Mouse (Mus musculus) left cerebral cortex, adult 11 months (tissue): ENCODE measurements around the gene Slco1c1.
A peak's percentile ranks its signal among the peaks of the same experiment; 100 is the strongest.

Source experiments
- DNase-seq: peaks from one replicate; pipeline ENCODE4 v3.0.0; 2022; ENCODE audit warnings: low spot score

Slco1c1 gene

DNA sequence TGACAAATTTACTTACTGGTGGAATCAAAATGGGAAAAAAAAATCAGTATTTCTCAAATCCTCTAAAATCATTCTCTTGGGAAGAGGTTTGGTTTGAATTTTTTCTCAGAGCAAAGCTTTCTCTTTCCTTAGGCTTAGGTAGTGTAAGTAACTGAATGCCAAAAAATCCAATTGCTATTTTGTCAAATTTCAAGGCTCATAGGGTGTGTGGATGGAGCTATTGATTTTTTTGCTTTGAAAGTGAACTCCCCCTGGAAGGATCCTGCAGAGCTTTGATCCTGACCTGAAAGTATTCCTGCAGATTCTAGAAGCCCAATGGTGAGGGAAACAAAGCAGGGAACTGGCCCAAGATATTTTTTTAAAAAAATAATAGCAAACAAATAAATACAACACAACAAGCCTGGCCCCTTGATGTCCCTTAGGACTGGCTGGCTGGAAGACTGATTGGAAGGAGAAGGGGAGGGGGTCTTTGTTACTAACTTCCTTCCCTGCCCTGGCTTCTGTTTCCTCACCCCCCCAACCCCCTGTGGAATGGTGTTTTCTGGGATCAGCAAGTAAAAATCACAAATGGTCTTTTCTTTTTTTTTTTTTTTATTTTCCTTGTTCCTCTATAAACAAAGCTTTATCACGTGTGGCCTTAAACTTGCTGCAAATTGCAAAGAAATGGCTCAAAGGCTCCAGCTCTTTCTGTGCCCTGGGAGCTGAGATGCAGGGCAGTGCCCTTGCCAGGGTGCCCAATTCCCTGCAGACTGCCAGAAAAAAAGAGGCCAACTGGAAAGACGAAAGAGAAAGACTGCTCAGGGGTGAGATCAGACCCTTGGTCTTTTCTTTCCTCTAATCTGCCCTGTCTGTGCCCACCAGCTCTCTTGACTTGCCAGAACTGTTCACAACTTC is at the start of gene Slco1c1:
TSS of gene Slco1c1 (plus strand) at position 622 of the 894 bp plus-strand sequence.
- DNase-seq: no peak

DNA sequence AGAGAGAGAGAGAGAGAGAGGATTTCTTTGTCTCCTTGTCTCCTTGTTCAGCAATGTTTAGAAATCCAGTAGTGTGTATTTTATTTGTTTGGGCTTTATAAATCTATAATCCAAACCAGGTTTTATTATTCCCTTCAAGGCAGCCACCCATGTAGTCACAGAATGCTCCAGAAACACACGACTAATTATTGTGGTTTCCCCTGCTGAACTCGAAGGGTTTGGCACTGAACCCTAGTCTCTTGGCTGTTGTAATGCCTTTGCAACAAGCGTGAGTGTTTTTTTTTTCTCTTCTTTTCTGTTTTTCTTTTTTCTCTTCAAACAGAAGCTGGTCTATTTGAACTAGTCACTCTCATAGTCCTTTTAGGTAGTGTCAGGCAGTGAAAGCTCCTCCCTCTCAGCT is 49.5 kb upstream of the Slco1c1 start:
- no peak for DNase-seq

DNA sequence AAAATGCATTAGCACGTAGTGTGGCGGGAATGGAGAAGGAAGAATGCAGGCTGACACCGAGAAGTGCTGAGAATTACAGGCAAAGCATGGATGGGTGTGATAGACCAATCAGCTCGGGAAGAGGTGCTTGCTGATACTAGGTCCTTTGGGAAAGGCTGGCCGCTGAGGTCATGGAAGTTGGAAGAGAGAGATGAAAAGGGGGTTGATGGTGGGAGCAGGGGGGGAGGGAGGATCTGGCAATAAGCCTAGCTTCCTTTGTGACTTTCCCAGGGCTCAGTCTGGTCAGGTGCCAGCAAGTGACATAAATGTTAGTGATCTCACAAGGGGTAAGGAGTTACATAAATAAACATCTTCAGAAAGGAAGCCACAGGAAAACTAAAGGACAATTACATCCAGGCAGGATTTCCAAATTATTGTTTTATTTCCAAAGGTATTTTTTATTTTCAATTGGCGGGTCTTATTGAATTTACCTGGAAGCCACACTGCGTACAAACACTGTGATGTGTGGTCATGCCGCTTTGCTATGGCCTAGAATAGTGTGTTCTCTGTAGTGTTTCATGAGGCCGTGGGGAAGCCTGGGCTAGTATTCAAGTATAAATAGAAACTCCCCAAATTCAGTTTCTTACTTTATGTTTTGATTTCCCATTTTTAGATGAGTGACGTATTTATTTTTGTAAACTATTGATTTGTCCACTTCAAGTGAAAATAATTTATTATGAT is 38.7 kb upstream of the Slco1c1 start:
- no peak for DNase-seq

DNA sequence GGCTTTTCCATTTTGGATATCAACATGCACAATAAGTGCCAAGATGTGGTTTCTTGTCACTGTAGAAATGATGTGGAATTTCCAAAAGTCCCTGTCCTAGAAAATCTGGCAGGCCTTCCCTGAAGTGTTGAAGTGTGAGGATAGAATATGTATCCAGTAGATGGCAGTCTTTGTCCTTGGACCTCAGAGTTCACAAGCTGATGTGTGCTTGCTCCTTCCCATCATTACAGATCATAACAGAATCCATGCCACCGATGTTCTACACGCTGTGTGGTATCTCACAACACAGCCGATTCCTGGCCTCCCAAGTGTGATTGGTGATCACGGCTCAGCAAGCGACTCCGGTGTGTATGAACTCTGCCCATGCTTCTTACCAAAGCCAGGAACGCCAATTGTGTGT is 36.9 kb upstream of the Slco1c1 start:
- peak; percentile 33 for DNase-seq

DNA sequence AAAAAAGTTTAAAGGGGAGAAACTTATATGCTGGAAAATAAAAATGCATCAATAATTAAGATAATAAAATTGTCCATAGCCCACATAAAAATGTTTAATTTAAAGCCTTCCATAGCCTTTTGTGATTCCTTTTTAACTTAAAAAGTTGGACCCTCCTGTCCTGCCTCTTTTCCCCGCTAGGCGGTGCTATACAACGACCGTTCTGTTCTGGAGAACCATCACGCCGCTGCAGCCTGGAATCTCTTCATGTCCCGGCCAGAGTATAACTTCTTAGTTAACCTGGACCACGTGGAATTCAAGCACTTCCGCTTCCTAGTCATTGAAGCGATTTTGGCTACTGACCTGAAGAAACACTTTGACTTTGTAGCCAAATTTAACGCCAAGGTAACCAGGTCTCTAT is 35.5 kb upstream of the Slco1c1 start:
- no peak for DNase-seq

DNA sequence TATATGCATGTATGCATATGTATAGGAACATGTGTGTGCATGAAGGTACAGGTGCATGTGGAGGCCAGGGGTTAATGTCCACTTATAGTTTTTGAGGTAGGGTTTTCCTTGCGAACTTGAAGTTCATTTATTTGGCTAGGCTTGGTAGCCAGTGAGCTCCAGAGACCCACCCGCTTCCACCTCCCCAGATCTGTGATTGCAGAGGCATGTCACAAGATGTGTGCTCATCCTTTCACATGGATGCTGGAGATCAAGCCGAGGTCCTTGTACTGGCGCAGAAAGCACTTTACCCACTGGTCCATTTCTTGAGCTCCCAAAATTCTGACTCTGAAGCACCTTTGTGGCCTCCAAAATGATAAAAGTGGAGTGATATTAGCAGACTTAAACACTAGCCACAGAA is 29.3 kb upstream of the Slco1c1 start:
- DNase-seq: no peak

DNA sequence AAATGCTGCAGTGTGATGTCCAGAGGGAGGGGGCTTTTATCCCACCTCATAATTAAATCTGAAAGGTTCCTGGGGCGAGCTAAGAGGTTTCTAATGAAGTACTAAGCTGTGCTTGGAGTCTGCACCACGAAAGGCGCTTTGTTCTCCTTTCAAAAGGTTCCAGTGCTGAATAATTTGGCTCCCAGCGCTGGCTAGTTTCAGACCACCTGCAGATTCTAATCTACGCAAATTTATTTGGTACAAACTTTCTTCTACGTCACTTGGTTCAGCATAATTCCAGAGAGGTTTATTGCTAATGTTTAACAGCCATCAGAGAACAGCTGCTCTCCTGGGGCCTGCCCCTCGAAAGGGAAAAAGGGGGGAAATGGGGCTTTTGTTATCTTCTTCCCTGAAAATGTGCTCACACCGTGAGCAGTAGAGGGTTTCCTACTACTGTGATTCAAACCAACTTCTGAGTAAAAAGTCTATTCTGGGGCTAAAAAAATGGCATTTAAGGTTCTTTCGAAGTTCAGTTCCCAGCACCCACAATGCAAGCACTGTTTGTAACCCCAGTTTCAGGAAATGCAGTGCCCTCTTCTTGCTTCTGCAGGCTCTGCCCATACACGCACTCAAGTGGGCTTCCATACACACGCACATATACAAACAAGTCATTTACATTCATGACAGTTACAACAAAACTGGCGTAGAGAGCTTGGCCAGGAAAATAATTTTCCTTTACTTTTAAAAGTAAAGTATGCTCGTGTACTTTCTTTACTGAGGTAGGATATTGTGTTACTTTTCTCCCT is 28.3 kb upstream of the Slco1c1 start:
- DNase-seq: no peak

DNA sequence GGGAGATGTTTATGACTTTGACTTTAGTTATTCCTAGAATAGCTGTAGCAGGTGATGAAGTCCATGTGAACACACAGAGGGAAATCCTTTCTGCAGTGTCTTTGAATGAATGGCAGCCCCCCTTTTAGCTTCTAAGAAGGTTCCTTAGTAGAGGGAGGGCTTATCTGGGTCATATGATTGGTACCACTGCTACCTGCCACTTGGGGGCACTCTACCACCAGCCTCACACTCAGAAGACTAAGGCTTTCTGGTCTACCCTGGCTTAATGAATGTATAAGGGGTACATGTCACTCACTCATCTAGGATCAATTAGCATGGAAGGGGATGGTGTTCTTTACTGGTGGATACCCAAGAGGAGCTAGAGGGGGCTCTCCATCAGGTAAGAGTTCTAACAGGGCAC is 24.7 kb upstream of the Slco1c1 start:
- no peak for DNase-seq

DNA sequence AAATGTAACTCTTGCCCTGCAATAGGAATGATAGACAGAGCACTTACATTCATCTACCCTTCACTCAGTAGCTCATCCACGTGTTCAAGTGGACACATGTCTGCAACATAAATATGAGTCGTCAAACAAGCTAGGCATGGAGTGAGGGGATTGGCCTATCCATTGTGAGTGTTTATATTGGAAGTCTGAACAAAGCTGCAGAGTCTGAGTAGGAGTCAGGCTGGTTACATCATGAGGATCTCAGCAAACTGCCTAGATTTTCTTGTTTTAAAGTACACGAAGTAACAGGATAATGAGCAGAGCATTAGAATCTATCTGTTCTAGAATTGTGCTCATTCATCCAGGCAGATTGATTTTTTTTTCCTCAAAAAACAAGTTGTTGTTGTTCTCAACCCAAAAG is 23.0 kb upstream of the Slco1c1 start:
- DNase-seq: no peak

DNA sequence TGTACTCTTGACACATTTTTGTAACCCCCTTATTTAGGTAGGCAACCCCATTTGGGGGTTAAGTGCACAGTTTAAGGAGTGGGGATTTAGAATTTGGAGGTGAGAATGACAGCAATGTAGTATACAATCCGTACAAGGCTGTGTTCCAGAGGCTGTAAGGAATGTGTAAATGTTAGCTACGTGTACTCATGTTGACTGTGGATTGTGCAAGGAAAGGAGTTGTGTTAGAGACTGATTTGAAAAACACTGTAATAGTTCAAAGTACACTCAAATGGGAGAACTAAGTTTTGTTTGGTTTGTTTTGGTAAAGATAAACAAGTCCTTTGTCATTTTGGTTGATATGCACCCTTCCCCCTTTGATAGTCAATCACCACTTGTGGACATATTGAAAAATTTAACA is 1.6 kb upstream of the Slco1c1 start:
- DNase-seq: no peak

DNA sequence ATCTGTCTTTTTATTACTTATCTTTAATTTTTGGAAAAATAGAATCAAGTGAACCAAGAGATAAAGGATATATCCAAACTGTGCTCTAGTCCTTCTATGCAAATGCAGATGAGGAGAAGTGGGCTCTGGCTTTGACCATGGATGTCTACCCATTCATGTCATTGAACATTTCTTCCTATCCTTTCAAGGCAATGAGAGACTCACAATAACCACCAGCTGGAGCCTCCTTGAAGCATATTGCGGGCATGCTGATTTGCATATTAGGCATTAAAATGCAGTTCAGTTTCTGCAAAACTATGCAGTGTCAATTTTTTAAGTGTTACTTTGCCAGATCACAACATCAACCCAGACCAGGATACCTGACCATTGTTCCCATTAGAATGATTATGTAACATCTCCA is 1.6 kb downstream of the Slco1c1 start:
- no peak for DNase-seq

DNA sequence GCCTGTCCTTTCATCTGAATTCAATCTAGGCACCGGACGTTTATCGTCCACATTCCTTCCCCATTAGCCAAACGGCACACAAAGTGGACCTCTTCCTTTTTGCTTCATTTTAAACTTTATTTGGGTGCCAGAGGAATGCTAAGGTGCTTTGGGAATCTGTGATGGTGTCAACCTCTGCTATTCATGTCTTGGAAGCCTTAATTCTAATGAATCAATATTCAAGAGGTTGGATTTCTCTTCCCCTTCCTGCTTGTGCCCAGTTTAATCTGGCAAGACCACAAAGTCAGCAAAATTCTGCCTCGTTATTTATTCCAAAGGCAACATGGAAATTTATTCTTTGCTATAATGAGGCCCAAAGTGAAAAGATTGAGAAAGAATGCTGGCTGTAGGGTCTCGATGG is 6.7 kb downstream of the Slco1c1 start:
- DNase-seq: no peak

DNA sequence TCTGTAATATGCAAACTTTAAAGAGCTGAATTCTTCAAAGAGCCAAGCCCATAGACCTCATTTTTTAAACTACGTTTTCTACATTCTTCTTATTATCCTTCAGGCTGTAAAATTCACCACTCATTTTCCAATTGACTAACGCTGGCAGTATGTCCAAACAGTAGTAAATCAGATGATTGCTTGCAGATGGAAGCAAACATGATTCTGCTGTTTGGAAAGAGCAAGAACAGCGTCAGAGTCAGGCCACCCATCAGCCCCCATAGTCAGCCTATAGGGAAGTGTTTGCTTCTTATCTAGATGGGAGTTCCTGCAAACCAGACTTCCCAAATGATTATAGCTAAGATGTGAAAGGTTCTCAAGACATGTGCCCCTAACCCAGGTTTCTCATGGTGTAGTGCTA is 13.1 kb downstream of the Slco1c1 start:
- DNase-seq: no peak

DNA sequence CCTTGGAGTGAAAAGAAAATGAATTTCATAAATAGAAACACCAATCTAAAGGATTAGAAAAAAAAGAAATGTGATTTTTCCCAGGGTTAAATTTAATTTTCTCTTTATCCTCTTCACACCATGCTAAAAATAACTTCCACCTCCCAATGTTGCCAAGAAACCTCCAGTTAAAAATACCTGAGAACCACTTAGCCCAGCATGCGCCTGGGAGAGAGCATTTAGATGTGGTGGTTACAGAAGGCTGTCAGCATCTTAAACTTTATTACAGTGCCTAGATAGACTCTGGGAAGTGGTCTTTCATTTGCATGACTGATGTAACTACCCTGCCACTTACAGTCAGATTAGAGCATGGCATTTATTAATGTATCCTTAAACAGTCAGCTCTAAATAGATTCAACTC is 17.0 kb downstream of the Slco1c1 start:
- no peak for DNase-seq

DNA sequence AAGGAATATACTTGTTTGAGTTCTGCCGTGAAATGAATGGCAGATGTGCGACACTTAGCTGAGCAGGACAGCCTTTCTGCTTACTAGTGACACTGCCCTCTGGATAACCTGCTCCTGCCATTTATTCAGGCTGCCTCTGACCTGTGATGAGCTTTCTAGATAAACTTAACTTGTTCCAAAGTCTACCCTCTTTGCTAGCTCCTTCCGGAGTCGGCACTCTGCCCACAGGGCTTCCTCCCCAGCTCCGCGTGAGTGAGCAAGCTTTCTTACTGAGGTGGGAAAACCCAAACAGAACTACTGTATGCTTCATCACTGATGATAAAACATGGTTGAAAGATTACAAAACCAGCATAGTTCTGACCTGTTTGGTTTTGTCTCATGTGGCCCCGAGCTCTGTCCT is 19.2 kb downstream of the Slco1c1 start:
- no peak for DNase-seq

DNA sequence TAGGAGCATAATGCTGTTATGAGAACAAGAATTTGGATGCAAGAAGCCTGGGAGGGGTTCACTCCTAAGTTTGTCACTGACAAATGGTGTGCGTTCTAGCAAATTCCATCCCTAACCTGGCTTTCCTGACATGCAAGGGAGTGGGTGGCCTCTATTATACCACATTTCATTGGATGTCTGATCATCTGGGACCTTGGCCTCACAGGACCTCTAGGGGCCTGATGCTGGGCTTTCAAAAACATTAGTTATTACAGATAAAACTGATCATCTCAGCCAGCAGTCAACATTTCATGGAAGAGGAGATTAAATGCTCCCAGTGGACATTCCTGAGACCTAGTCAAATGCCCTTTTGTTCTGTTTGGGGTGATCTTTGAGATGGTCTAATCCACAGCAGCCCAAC is 34.0 kb downstream of the Slco1c1 start:
- DNase-seq: no peak

DNA sequence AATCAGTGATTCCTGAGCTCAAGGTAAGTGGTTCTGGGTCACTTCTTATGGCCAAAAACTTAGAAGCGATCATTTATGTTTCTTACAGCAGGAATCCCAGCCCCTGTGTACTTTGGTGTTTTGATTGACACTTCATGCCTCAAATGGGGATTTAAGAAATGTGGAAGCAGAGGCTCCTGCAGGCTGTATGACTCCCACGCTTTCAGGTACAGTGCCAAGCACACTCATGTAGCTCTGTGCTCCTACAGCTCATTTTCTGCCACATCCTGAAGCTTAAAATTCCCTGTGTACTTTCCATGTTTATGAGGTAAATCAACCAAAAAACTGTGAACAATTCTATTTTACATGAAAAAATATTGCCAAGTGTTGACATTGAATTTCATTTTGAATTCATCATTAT is 43.2 kb downstream of the Slco1c1 start:
- no peak for DNase-seq

DNA sequence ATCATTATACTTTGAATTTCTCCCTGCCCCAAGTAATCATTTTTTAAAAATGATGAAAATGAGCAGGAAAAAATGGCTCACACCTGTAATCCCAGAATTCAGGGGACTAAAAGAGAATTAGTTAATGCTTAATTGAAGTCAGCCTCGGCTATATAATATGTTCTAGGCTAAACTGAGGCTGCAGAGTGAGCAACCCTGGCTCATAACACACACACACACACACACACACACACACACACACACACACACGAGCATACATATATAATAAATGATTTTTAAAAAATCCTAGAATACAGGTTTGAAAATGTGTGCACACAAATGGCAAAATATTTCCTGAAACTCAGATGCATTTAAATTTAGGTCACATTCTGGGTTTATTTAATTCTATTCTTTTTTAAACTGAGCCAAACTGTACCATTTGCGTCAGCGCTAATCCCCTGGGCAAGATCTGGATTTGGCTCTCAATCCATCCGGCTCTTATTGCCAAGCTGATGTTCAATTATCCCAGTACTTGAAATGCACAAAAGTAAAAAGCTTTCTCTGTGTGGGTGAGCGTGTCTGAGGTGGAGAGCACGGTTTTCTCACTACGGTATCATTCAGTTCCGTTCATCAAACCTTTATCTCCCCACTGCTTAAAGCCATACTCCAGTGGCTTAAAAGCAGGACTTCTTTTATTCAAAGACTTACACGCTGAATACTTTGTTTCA is 43.8 kb downstream of the Slco1c1 start:
- peak; percentile 4 for DNase-seq

DNA sequence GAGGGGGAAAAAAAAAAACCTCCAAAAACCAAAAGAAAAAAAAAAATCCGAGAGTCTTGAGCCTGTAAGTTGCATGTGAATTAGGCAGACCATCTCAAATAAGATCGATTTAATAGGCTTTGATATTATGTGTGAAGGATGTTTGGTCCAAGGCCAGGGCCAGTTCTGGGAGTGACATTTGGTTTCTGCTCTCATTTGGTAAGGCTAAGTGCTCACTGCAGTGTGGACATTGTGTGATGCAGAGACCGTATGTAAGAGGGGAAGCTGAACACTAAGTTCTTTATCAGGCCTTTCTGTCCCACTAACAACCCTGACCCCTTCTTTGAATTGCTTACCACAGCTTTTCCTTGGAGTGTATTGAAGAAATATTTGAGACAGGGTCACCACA is 44.4 kb downstream of the Slco1c1 start:
- DNase-seq: no peak

DNA sequence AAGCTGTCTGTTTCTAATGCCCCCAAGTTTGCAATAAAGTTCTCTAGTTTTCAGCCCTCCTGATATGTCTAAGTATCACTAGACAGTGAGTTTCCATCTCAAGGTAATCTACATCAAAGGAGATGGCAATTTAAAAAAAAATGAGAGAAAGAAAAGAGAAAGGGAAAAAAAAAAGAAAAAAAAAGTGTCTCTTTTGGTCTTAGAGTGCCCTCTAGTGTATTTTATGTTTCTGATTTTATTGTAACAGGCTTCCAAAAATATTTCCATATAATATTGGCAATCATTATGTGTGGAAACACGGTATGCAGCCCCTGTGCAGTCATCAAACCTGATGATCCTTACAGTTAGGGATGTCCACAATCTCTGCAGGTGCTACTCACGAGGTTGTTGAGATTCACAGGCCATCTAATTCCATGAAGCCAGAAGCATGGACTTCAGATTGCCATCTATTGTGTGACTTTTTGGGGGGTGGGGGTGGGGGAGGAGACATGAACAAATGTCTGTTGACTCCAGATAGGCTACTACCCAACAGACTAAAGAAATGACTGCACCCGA is 52.6 kb downstream of the Slco1c1 start:
- DNase-seq: no peak

DNA sequence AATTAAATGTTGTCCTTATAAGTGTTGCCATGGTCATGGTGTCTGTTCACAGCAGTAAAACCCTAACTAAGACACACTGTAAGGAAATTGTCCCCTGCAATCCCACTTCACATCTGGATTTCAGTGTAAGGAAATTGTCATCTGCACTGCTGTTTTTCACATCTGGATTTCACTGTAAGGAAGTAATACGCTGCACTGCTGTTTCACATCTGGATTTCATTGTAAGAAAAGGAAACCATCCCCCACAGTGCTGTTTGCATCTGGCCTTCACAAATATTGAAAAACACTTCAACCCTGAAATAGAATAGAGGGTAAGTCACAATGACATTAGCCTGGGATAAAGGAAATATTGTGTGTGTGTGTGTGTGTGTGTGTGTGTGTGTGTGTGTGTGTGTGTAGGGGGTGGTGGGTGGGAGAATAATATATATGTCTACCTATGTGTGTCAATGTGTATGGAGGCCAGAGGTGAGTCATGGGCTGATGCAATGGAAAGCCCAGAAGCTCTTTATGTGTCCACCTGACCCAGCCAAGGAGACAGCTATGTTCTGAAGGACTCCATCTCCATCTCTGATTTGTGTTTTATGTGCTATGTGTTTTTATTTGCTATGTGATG is 60.7 kb downstream of the Slco1c1 start:
- no peak for DNase-seq
